Mouse (Mus musculus): Measurements from ENCODE around the gene Syn3. TPM values are rescaled to one million over a fixed set of nuclear protein-coding genes. Genes with fewer than 3 reads are reported as not detected.
A peak's percentile ranks its signal among the peaks of the same experiment; 100 is the strongest.

The Syn3 gene
- polyA plus RNA-seq, 1 experiment, result 0.84 TPM

DNA sequence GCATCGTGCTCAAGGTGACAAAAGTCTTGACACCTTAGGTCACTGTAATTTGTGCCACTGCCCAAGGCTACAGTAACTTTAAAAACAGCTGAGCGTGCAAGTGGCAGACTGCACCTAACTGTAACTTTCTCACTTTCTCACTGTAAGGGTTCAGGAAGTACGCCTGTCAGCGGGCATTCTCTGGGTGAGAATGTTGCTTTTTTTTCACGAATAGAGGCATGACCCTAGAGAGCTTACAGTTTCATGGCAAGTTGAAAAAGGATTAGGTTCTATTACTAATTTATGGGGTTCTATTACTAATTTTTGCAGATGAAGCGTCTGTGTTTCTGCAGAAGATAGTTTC is 476.3 kb downstream of the Syn3 start:
- WGBS, result under 1% methylated on average over 6 of the region's 6 CpGs

DNA sequence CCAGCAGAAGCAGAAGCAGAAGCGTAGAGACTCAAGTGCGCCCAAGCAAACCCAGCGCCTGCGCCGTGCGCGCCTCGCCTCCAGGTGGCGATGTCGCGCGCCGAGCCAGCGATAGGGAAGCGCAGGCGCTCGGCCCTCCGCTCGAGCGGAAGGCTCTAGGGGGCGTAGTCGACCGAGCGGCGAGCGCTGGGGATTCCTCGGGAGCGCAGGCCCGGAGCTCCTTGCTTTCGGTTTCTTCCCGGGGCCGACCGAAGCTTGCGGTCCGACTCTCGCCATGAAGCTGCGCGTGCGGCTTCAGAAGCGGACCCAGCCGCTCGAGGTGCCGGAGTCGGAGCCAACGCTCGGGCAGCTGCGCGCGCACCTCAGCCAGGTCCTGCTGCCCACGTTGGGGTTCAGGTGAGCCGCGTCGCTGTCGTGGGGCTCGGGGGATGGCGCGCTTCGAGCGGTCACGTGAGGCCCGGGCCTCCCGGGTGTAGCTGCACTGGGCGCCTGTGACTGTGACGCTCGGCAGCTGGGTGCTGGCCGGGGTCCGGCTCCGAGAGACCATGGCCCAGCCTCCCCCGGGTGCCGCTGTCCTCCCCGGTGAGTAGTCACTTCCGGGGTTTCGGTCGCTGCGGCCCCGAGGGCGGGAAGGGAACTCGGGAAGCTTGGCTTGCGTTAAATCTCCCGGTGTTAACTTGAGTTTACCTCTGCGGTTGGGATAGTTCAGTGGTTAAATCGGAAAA is 476.8 kb downstream of the Syn3 start, which contains the start of gene Fbxo7:
Gene Fbxo7 (plus strand): TSS at position 224 of the 725 bp plus-strand sequence.
- Histone ChIP-seq H3K27ac (ENCODE audit: control insufficient read depth, insufficient read depth, low read length) (peak within 1 kb of the TSS; percentile 32), H3K36me3 (ENCODE audit: control insufficient read depth, insufficient read depth, low read length) (no peaks in the 10 kb centered on the region), H3K4me1 (replicated peaks; ENCODE audit: control insufficient read depth, insufficient read depth, low read length) (0 out of 2 replicates have a peak, but pooled peaks cover 8% of the 10 kb centered on the region), H3K4me3 (ENCODE audit: control insufficient read depth, insufficient read depth, low read length) (peak within 1 kb of the TSS; percentile 65), H3K27me3 (ENCODE audit: control insufficient read depth, insufficient read depth, low read length) (no peaks in the 10 kb centered on the region)
- TF ChIP-seq POLR2A (IDR thresholded peaks at IDR 0.05; ENCODE audit: control insufficient read depth, extremely low read depth, insufficient read depth, low read length, poor library complexity), result no peak
- TF ChIP-seq CTCF (IDR thresholded peaks at IDR 0.05; ENCODE audit: borderline replicate concordance, control insufficient read depth, extremely low read depth, insufficient read depth, low read length, poor library complexity), result peak; percentile 99
- DNase-seq, result peak; percentile 84
- under 1% methylated on average over 82 of the region's 82 CpGs for WGBS

More for the DNA sequence above, 476.3 kb downstream of the Syn3 start:
- TF ChIP-seq CTCF (IDR thresholded peaks at IDR 0.05; ENCODE audit: borderline replicate concordance, control insufficient read depth, extremely low read depth, insufficient read depth, low read length, poor library complexity), result no peak
- Histone ChIP-seq H3K27ac (ENCODE audit: control insufficient read depth, insufficient read depth, low read length) (peak overlapping the region; percentile 32), H3K4me3 (ENCODE audit: control insufficient read depth, insufficient read depth, low read length) (peak overlapping the region; percentile 65), H3K27me3 (ENCODE audit: control insufficient read depth, insufficient read depth, low read length) (no peaks in the 10 kb centered on the region), H3K36me3 (ENCODE audit: control insufficient read depth, insufficient read depth, low read length) (no peaks in the 10 kb centered on the region), H3K4me1 (replicated peaks; ENCODE audit: control insufficient read depth, insufficient read depth, low read length) (0 out of 2 replicates have a peak, but pooled peaks cover 8% of the 10 kb centered on the region)
- DNase-seq, result no peak

DNA sequence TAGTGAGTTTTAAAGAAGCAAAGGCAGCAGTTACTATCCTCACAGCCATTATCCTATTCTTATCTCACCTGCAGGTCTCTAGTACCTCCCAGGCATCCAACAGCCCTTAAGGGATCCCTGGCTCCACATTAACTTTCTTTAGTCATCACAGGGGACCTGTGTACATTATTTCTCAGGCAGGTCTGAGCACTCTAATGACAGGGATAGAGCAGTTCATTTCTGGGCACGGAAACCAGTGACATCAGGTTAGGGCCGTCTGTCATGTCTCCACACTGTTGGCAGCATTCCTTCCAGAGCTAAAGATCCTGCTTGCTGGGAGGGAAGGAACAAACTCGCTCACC is 477.3 kb downstream of the Syn3 start:
- Histone ChIP-seq H3K27me3 (ENCODE audit: control insufficient read depth, insufficient read depth, low read length) (no peaks in the 10 kb centered on the region), H3K4me3 (ENCODE audit: control insufficient read depth, insufficient read depth, low read length) (no peak overlapping the region), H3K4me1 (replicated peaks; ENCODE audit: control insufficient read depth, insufficient read depth, low read length) (0 out of 2 replicates have a peak, but pooled peaks cover 8% of the 10 kb centered on the region), H3K36me3 (ENCODE audit: control insufficient read depth, insufficient read depth, low read length) (no peaks in the 10 kb centered on the region), H3K27ac (ENCODE audit: control insufficient read depth, insufficient read depth, low read length) (no peak overlapping the region)
- 2% methylated on average over 3 of the region's 3 CpGs for WGBS
- no peak for DNase-seq
- TF ChIP-seq CTCF (IDR thresholded peaks at IDR 0.05; ENCODE audit: borderline replicate concordance, control insufficient read depth, extremely low read depth, insufficient read depth, low read length, poor library complexity) (no peak), POLR2A (IDR thresholded peaks at IDR 0.05; ENCODE audit: control insufficient read depth, extremely low read depth, insufficient read depth, low read length, poor library complexity) (no peak)

DNA sequence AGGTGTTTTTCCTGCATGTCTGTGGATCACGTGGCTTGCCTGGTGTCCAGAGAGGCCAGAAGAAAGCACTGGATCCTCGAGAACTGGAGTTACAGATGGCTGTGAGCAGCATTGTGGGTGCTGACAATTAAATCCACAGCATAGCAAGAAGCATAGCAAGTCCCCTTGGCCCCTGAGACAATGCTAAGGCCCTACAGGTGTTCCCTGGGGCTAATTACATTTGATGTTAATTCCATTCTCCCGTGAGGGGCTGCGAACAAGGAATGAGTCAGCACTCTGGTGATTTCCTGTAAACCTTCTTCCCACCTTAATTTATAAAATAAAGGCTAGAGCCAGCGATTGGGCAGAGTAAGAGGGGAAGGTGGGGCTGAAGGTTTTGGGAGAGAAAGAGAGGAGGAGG is 479.9 kb downstream of the Syn3 start:
- no peak for TF ChIP-seq CTCF (IDR thresholded peaks at IDR 0.05; ENCODE audit: borderline replicate concordance, control insufficient read depth, extremely low read depth, insufficient read depth, low read length, poor library complexity)
- TF ChIP-seq POLR2A (IDR thresholded peaks at IDR 0.05; ENCODE audit: control insufficient read depth, extremely low read depth, insufficient read depth, low read length, poor library complexity), result no peak

DNA sequence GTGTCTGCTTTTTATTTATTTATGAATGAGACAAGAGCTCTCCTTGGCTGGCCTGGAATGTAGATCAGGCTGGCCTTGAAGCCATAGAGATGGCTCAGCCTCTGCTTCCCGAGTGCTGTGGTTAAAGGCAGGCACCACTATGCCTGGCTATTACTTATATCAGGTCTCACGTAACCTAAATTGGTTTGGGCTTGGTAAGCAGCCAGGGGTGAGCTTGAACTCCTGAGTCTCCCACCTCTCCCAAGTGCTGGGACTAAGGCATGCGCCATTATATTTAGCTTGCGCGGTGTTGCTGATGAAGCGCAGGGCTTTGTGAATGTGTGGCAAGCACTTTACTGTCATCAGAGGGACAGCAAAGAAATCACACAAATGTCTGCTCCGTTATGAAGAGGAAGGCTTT is 480.9 kb downstream of the Syn3 start:
- Histone ChIP-seq H3K4me3 (ENCODE audit: control insufficient read depth, insufficient read depth, low read length) (no peak overlapping the region), H3K27me3 (ENCODE audit: control insufficient read depth, insufficient read depth, low read length) (no peaks in the 10 kb centered on the region), H3K4me1 (replicated peaks; ENCODE audit: control insufficient read depth, insufficient read depth, low read length) (0 out of 2 replicates have a peak, but pooled peaks cover 2% of the 10 kb centered on the region), H3K36me3 (ENCODE audit: control insufficient read depth, insufficient read depth, low read length) (no peaks in the 10 kb centered on the region), H3K27ac (ENCODE audit: control insufficient read depth, insufficient read depth, low read length) (no peak overlapping the region)
- no peak for DNase-seq
- no peak for TF ChIP-seq POLR2A (IDR thresholded peaks at IDR 0.05; ENCODE audit: control insufficient read depth, extremely low read depth, insufficient read depth, low read length, poor library complexity)
- no peak for TF ChIP-seq CTCF (IDR thresholded peaks at IDR 0.05; ENCODE audit: borderline replicate concordance, control insufficient read depth, extremely low read depth, insufficient read depth, low read length, poor library complexity)
- WGBS, result 98% methylated on average over 7 of the region's 7 CpGs

More for the DNA sequence above, 479.9 kb downstream of the Syn3 start:
- DNase-seq, result no peak
- Histone ChIP-seq H3K4me1 (replicated peaks; ENCODE audit: control insufficient read depth, insufficient read depth, low read length) (0 out of 2 replicates have a peak, but pooled peaks cover 6% of the 10 kb centered on the region), H3K27ac (ENCODE audit: control insufficient read depth, insufficient read depth, low read length) (no peak overlapping the region), H3K27me3 (ENCODE audit: control insufficient read depth, insufficient read depth, low read length) (no peaks in the 10 kb centered on the region), H3K36me3 (ENCODE audit: control insufficient read depth, insufficient read depth, low read length) (no peaks in the 10 kb centered on the region), H3K4me3 (ENCODE audit: control insufficient read depth, insufficient read depth, low read length) (no peak overlapping the region)
- 40% methylated on average over 5 of the region's 5 CpGs for WGBS

DNA sequence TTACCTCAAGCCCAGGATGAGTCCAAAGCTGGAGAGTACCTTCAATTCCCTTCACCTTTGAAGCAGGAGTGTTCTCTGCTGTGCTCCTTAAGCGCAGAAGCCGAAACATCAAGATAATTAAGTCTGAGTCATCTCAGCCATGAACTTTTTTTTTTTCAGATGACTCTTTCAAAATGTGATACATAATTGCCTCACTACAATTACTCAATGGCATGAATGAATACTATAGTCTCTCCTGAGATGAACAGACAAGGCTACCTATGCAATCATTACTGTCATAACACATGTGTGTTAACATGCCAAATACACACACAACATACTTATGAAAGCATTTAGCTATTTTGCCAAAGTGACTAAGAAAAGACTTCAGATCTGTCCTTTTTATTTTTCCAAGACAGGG is 486.9 kb downstream of the Syn3 start, which contains the start of gene Bpifc:
Gene Bpifc (minus strand): TSS at position 115 of the 400 bp plus-strand sequence.
- DNase-seq, result no peak
- WGBS, result 97% methylated on average over 2 of the region's 2 CpGs
- Histone ChIP-seq H3K27me3 (ENCODE audit: control insufficient read depth, insufficient read depth, low read length) (no peaks in the 10 kb centered on the region), H3K4me3 (ENCODE audit: control insufficient read depth, insufficient read depth, low read length) (no peak within 1 kb of the TSS), H3K27ac (ENCODE audit: control insufficient read depth, insufficient read depth, low read length) (no peak within 1 kb of the TSS), H3K4me1 (replicated peaks; ENCODE audit: control insufficient read depth, insufficient read depth, low read length) (peaks cover 5% of the 10 kb centered on the region), H3K36me3 (ENCODE audit: control insufficient read depth, insufficient read depth, low read length) (no peaks in the 10 kb centered on the region)
- TF ChIP-seq CTCF (IDR thresholded peaks at IDR 0.05; ENCODE audit: borderline replicate concordance, control insufficient read depth, extremely low read depth, insufficient read depth, low read length, poor library complexity) (no peak), POLR2A (IDR thresholded peaks at IDR 0.05; ENCODE audit: control insufficient read depth, extremely low read depth, insufficient read depth, low read length, poor library complexity) (no peak)

Data from thymus, adult 2 months (tissue).